Mouse (Mus musculus) hindbrain, embryonic 13.5 days (tissue): ENCODE results near the gene Fgf5. TPM values are rescaled to one million over a fixed set of nuclear protein-coding genes. Genes with fewer than 3 reads are reported as not detected.

Source experiments
- ATAC-seq: fragments of 200-750 bp; cut with Nextera tagmentation; 2 replicates; pipeline ENCODE4 v1.8.0; 2017; ENCODE audit warnings: moderate TSS enrichment; ENCODE audit not compliant: low FRiP score
- H3K27ac ChIP-seq: fragments of 300-500 bp; sonication (generic); 2 replicates; pipeline ENCODE4 v1.5.1; 2015; ENCODE audit warnings: inconsistent platforms, mild to moderate bottlenecking, moderate library complexity
- H3K27me3 ChIP-seq: fragments of 300-500 bp; sonication (generic); 2 replicates; pipeline ENCODE4 v1.6.1; 2015; ENCODE audit warnings: mild to moderate bottlenecking, inconsistent platforms
- H3K36me3 ChIP-seq: fragments of 300-500 bp; sonication (generic); 2 replicates; pipeline ENCODE4 v1.6.1; 2015; ENCODE audit warnings: mild to moderate bottlenecking, inconsistent platforms
- H3K4me1 ChIP-seq: fragments of 300-500 bp; sonication (generic); replicated peaks from 2 replicates; pipeline ENCODE4 v1.6.1; 2015; ENCODE audit warnings: inconsistent platforms
- H3K4me2 ChIP-seq: fragments of 300-500 bp; sonication (generic); 2 replicates; pipeline ENCODE4 v1.6.1; 2015; ENCODE audit warnings: inconsistent platforms, mild to moderate bottlenecking, moderate library complexity
- H3K4me3 ChIP-seq: fragments of 300-500 bp; sonication (generic); 2 replicates; pipeline ENCODE4 v1.5.1; 2015; ENCODE audit warnings: mild to moderate bottlenecking, inconsistent platforms
- H3K9ac ChIP-seq: fragments of 300-500 bp; sonication (generic); 2 replicates; pipeline ENCODE4 v1.6.1; 2015; ENCODE audit warnings: mild to moderate bottlenecking, inconsistent platforms
- H3K9me3 ChIP-seq: fragments of 300-500 bp; sonication (generic); 2 replicates; pipeline ENCODE4 v1.6.1; 2016; ENCODE audit warnings: inconsistent platforms
- WGBS: fragments of 180-500 bp; shearing (Covaris S2); methylation state at CpG from one replicate; pipeline ENCODE4 v1.1.7; 2015; 5-methylcytosine and 5-hydroxymethylcytosine counted together
- polyA plus RNA-seq: library from polyadenylated mRNA; unstranded; fragments of >200 nt; fragmentation: Nextera tagmentation; extraction: Ambion mirVana; gene quantifications from 2 replicates; pipeline ENCODE4 v1.2.1, GENCODE M21; 2015

The Fgf5 gene
- polyA plus RNA-seq, 1 experiment from 2014 or later = 0.71 TPM

- 87% methylated on average over 2 of the region's 2 CpGs for WGBS
- Histone ChIP-seq H3K27me3 (peaks cover 11% of the 10 kb centered on the region), H3K27ac (no peak overlapping the region), H3K4me2 (no peak overlapping the region), H3K9ac (no peak overlapping the region), H3K9me3 (no peaks in the 10 kb centered on the region), H3K36me3 (no peaks in the 10 kb centered on the region), H3K4me3 (no peak overlapping the region), H3K4me1 (0 out of 2 replicates have a peak, but pooled peaks cover 5% of the 10 kb centered on the region)
- ATAC-seq = no peak
Measured at GRCm38 (mm10) chr5:98326625-98327024, 72.6 kb downstream of the Fgf5 start.

Other genes starting within 250 kb of the Fgf5 start
- 3.9 and 4.6 TPM in 2 replicates for gene Antxr2, start 223.1 kb upstream of the Fgf5 start, polyA plus RNA-seq
- 2.4 and 2.5 TPM in 2 replicates for gene Prdm8, start 87.0 kb upstream of the Fgf5 start, polyA plus RNA-seq
- 1.2 and 2.7 TPM in 2 replicates for gene Cfap299, start 75.1 kb downstream of the Fgf5 start, polyA plus RNA-seq